Mouse (Mus musculus): ENCODE results near the gene Gnai3.

Gnai3 gene

DNA sequence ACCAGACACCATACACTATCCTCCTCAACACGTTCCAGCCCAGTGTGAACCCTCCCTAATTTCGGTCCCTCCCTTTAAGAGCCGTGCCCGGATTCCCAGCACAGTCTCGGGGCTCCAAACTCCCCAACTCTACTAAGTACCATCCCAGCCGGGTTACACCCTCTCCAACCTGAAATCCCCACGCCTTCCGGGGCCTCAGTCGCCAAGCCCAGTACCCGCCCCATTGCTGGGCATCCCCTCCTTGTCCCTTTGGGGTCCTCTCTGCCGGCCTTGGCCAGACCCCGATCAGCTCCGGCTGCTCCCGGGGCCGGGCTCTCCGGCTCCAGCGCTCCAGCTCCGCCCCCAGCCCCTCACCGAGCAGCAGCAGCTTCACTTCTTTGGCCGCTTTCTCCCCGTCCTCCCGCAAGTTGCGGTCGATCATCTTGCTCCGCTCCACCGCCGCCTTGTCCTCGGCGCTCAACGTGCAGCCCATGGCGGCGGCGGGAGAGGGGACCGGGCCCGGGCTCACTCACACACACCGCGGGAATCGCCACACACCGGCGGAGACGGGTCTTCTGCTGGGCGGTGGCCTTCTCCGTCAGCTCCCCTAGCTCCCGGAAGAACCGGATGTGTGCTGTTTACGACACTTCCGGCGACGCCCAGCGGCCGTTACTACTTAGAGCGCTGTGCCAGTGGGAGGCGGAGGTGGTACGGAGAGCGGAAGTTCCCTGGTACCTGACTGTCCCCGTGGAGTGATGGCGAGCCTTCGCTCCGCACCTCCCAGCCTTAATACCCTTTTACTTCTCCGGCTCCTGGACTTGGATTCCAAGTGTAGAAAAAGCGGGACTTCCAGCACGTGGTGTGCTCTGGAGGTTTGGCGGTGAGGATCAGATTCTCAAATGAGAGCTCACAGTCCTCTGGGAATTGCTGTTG, at the start of gene Gnai3:
Gnai3 (minus strand) TSS at position 613 of the 912 bp plus-strand sequence.
- peak; percentile 97 for DNase-seq (ENCODE audit: low read depth)

DNA sequence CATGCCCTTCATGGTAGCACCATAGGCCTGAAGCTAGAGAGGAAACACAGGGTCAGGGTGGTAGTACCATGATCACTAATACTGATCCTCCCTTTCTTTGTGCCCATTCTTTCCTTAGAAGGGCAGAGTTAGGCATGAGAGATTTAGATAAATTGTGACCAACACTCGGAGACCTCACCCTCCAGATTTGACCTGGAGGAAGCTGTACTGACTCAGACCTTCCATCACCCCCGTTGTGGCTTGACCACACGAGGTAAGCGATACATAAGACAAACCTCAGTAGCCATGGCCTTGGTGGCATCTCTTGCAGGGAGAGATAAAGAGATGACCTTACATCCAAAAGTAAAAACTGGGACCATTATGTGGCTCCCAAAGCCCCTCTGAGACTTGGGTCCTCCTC, 49.3 kb upstream of the Gnai3 start:
- DNase-seq (ENCODE audit: low read depth), result no peak

DNA sequence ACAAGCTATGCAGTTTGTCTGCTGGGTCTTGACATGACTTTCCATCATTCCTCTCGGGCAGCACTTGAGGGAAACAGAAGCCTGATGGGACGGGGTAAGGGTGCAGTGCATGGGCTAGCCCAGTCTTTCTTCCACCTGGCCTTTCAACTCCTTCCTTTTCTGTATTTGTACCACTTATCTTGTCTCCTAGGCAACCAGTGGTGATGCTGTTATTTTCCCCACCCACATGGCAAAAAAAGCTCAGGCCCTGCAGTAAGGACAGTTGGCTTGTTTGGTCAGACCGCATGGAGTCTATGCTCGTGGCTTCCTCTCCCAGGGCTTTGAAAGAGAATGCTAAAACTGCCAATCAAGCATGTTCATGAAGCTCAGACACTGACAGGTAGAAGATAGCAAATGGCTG, 47.7 kb upstream of the Gnai3 start:
- no peak for DNase-seq (ENCODE audit: low read depth)

DNA sequence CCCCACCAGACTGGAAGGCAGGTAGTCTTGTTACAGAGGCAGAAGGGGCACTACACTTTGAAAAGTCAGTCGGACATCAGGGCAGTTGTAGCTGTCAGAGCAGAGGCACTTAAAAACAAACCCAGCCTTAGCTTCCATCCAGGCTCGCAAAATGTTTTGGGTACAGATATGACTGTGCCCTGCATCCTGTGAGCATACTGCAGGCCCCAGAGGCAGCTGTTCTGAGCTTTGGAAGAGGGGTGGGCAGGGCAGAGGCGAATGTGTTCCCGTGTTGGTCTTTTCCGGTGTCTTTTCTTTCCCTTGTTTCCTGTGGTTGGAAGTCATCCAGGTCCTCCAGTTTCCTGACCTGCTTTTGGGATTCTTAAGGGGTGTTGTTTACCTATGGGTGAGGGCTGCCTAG, 44.0 kb upstream of the Gnai3 start:
- no peak for DNase-seq (ENCODE audit: low read depth)

DNA sequence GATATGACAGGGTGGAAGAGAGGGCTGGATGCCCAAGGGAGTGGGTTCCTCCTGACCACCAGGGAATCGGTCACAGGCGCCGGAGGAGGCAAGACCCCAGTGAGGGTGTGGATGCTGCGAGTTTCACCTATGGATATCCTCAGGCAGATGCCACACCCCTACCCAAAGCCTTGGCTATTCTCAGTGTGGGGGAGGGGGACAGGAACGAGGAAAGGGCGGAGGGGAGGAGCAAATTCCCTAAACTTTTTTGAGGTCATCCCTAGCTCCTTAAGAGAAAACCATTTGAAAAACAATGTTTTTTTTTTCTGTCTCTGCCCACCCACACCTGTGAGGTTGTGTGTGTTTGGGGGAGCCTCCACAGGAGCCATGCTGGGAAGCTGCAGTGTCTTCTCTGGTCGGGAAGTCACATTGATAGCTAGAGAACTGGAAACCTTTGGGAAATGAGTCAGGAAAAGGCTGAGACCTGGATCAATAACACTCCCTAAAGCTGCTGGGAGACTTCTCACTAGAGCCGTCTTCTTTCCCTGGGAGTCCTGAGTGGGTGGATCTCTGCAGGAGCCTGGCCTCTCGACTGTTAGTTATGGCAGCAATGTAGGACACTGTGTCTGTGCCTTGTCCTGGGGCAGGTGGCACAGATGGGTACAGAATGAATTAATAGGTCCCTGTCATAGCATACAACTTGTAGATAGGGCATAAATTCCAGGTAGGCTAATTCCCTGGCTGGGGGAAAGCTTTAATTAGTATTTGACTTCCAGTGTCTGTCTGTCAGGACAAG, 43.0 kb upstream of the Gnai3 start:
- no peak for DNase-seq (ENCODE audit: low read depth)

DNA sequence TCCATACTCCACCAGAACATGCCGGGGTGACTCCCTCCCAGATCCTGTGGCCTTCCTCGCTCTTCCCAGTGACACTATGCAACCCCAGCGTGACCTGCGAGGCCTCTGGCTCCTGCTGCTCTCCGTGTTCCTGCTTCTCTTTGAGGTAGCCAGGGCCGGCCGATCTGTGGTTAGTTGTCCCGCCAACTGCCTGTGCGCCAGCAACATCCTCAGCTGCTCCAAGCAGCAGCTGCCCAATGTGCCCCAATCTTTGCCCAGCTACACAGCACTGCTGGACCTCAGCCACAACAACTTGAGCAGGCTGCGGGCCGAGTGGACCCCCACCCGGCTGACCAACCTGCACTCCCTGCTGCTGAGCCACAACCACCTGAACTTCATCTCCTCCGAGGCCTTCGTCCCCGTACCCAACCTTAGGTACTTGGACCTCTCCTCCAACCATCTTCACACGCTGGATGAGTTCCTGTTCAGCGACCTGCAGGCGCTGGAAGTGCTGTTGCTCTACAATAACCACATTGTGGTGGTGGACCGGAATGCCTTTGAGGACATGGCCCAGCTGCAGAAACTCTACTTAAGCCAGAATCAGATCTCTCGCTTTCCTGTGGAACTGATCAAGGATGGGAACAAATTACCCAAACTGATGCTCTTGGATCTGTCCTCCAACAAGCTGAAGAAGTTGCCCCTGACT, 41.3 kb upstream of the Gnai3 start:
- DNase-seq (ENCODE audit: low read depth), result no peak

DNA sequence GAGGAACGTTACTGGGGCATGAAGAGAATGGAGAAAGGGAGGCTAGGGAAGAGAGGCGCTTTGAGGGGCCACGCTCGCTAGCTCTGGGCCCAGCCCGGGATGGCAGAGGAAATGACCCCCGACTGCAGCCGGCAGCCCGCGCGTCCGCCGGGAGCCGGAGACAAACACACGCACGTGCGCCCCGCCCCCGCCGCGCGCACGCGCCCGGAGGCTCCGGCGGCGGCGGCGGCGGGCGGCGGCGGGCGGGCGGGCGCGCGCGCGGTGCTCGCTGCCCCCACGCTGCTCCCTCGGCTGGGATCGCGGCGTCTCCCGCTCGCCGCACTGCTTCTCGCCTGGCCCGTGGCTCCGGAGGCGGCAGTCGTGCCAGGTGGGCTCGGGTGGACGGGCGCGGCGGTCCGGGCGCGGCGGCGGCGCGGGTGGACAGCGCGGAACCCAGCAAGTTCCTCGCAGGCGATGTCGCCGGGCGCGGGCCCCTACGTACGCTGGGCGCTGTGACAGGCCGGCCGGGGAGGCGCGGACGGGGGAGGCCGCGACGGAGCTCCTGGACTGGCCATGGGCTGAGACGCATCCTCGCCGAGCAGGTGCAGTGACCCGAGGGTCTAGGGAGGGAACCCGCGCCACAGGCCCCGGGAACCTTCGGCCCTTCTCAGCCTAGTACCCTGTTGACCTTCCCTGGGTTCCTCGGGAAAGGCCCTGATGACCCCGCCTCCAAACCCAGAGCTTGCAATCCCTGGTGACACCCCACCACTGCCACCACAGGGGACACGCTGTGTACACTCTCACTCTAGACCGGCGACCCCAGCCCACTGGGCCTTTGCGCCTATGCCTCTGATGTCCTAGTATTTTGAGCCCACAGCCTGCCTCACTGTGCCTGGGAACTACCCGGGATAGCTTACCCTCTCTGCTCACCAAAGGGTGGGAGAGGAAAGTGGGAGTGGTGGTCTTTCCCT, 40.4 kb upstream of the Gnai3 start, which contains the start of gene Amigo1:
Amigo1 (plus strand) TSS at position 238 of the 950 bp plus-strand sequence.
- DNase-seq (ENCODE audit: low read depth), result peak; percentile 68

DNA sequence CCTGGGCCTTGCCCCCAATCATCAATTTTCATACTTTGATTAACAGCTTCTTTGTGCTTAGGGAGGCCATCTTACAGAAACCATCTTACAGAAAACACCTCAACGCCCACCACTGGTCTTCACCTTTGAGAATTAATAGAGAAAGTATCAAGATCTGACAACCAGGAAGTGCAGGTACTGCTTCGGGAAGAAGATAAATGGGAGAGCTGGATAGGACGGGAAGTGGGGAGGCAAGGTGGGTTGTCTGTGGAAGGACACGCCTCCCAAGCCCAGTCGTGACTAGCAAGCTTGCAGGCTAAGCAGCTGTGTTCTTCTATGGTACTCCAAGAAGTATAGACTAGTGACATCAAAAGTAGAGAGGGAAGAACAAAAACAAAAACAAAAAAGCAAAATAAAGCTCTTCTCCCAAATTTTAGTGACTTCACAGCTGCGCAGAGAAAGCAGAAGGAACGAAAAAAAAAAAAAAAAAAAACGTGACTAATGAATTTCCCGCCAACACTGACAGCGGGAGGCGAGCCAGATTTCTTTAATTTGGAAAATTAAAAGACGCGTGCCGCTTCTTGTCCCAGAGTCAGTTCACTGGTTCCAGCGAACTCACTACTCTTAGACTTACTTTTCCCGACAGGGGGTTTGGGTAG, 39.6 kb upstream of the Gnai3 start:
- DNase-seq (ENCODE audit: low read depth), result peak; percentile 40

DNA sequence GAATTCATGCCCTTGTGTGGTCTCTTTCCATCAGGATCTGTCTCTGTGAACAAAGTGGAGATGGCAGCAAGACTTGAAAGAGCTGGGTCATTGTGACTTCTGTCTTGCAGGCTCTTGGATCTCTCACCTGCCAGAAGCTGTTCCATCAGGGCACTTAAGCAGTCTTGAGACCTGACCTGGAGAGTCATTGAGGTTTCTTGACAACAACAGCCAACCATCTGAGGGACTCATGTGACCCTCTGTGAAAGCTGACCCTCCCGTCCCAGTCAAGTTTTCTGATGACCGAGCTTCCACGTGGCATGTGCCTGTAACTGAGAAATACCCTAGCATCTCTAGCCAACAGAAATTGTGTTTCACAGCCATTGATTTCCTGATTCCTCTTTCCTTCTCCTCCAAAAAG, 38.8 kb upstream of the Gnai3 start:
- no peak for DNase-seq (ENCODE audit: low read depth)

DNA sequence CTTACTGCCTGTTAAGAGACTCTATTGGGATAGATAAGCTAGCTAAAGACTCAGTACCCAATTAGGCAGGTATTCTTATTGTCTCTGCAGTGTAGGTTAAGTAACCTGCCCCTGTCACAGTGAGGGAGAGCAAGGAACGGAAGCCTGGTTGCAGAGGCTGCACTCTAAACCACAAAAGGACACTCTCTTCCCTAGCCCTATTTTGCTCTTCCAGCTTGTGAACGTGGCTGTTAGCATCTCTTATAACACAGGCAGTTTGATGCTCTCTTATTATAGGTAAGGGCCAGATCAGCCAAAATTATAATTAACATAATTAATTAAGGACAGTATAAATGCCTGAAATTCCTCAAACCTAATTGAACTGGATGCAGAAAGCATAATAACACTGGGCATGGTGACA, 34.6 kb upstream of the Gnai3 start:
- DNase-seq (ENCODE audit: low read depth), result no peak

DNA sequence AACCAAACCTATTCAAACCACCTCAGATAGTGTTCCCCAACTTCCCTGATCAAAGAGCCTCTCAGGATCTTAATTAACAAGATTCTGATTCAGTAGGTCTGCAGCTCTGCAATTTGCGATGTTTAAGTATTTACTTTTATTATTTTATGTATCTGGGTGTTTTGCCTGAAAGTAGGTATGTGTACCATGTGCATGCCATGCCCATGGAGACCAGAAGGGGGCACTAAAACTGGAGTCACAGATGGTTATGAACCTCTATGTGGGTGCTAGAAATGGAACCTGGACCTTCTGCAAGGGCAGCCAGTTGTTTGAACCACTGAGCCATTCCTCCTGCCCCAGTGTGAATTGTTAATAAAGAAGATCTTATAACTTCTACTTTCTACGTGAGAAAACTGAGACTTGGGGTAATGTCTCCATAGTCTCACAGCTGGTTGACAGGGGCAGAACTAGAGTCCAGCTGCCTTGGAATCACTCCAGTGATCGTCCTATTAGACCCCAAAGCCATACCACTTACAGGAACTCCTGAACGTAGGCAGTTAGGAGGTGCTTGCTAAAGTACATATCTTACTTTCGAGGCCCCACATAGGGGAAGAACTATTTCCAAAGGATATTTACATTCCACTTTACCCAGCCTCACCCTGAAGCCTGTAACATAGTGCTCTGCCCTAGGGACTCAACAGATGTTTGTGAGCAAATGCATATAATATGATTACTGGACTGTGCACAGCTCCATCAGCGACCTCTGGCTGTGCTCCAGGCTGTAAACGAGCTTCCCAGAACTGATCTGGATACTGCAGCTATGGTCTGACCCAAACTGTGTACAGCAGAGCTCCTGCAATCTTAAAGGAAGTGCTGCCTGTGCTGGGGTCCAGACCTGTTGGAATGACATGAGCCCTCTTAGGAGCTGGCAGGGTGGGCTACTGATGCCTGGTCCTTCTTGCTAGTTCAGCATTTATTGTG, 33.1 kb upstream of the Gnai3 start:
- no peak for DNase-seq (ENCODE audit: low read depth)

DNA sequence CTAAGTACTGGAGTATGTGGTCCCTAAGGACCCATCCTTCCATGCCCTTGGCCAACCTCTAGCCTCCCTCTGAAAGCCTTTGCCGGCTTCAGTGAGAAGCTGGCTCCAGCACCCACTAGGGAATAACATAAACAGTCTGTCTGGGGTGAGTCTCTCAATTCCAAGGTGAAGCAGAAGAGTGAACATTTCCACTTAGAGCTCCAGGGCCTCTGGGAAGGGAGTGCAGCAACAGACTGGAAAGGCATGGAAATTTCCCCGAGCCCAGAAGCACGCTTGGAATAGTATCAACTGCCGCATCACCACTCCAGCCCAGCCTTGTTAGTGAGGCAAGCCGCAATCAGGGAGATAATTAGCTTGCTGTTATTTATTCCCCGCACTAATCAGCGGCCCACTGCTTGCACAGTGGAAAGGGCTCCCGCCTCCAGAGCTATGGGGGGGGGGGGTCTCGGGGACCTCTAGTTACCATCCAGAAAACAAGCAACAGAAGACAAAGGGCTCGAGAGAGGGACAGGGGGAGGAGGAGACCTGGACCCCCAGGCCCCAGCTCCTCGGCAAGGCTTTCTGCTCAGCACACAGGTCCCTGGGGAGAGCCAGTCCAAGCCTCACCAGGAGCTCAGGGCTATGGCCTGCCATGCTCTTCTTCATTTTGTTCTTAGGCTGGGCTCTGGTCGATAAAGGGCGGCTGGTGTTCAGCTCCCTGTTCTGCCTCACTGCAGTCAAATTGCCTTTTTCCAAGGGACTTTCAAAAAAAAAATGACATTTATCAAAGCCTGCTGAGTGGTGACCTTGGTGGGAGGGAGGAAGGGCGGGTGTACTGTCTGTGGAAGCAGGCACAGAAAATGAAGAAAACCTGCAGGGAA, 29.0 kb upstream of the Gnai3 start:
- no peak for DNase-seq (ENCODE audit: low read depth)

DNA sequence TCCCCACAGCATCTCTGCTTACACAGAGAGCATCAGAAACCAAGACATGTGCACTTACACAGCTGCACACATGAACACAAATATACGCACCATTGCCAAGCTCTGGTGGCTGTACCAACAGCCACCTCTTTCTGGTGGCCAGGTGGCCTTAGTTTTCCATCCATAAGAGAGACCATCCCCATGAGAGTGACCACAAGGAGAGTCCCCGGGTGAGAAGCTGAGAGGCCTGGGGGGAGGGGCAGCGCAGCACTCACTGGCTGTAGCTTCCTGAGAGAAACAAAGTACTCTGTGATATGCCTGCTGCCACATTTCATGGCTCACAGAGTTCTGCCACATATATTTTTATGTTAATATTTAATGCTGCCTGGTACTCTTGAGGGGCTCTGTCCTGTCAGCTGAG, 23.3 kb upstream of the Gnai3 start:
- DNase-seq (ENCODE audit: low read depth), result no peak

DNA sequence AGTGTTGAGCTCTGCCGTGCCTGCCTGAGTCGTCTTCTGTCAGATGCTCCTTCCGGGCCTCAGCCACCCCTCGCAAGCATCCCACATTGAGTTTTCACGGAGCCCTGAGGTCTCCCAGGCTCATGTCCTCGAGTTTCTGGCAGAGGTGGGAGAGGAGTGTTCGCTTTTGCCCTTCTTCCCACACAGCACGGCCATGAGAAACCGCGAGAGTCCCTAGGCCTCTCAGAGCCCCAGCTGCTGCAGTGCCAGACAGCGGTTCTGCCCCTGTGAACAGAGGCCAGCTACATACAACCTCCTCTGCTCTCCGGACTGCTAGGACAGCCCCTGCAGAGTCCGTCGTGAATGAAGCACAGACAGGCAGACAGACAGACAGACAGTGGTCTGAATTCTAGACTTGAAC, 21.6 kb upstream of the Gnai3 start:
- no peak for DNase-seq (ENCODE audit: low read depth)

DNA sequence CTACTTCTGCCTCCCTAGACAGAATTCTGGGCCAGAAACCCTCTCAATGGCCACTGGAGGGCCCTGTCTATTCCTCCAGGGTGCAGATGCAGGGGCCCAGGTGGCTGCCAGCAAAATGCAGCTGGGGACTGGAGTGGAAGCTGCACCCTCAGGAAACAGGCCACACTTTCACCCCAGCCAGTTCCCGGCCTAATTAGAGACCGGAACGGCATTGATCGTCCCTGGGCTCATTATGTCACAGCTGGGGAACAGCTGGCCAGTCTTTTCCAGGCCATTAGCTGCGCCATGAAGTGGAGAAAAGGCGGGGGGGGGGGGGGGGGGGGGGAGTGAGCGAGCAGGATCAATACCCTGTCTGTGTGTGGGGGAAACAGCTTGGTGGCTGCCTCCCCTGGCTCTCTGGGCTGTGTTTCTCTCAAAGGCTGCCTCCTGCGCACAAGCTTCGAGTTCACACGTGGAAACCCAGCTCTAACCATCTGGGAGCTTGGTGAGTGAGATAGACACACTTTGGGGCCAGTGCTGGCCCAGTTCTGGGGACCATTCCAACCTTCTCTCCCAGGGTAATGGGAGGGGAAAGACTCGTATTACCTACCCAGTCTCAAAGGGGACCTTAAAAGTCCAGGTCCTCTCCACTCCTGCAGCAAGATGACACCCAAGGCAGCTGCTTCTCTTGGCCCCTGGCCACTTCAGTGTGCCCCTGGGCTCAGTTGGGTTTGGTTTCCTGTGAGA, 20.7 kb upstream of the Gnai3 start:
- no peak for DNase-seq (ENCODE audit: low read depth)

DNA sequence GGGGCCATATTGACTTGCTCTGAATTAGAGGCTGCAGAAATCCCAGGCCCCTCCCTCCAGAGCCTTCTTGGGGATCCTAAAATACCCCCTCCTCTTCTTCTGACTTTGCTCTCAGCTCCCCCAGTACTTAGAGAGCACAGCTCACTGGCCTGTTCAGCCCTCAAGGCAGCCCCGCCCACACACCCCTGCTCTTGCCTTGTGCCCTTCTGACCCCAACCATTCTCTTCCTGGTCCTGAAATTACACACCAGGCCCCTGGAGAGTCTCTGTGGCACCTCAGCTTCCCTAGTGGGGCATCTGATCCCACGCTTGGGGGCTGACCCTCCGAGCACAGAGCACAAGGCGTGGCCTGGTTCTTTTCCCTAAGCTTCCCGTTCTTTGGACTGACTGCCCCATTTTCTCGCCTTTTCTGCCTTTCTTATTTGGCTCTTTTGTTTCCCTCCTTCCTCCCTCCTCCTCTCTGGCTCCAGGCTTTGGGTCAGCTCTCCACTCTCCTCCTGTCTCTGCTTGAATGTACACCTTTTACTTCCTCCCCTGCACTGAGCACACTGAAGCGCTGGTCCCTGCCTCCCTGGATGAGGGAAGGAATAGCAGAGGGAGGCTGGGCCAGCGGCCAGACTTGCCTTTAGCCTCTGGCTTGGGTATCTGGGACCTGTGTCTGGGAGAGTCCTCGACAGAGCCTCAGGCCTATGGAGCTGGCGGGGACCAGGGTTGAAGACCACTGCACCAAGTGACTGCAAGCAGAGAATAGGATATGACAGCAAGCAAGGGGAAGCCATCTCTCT, 19.8 kb upstream of the Gnai3 start:
- DNase-seq (ENCODE audit: low read depth), result no peak

DNA sequence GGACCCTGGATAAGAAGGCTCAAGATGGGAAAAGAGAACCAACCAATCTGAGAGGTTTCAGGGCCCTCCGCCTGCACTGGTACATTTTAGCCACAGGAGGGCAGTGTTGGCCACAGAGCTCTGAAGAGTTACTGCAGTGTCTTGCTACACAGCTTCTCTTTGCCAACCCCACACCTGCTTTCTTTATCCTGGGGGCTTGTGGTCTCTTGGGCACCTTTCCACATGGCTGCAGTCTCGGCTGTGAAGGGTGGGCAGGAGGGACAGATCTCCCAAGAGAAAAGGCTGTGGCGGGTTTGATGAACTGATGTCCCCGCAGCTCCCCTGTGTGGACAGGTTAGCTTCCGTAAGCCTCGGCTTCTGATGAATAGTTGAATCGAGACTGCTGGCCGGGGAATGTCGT, 18.9 kb upstream of the Gnai3 start:
- peak; percentile 83 for DNase-seq (ENCODE audit: low read depth)

Data from induced T-regulatory cell, adult 2 months (primary cell).